Mouse (Mus musculus) E14TG2a.4 (cell line): Measurements from ENCODE around the gene Ino80d.

Source experiments
- CTCF ChIP-seq: conservative IDR thresholded peaks from 2 replicates; pipeline ENCODE4 v1.5.1; 2014; ENCODE audit warnings: low read length
- POU5F1 ChIP-seq: IDR thresholded peaks from 2 replicates; pipeline ENCODE4 v1.6.1; 2014; ENCODE audit warnings: low read length, borderline replicate concordance

DNA sequence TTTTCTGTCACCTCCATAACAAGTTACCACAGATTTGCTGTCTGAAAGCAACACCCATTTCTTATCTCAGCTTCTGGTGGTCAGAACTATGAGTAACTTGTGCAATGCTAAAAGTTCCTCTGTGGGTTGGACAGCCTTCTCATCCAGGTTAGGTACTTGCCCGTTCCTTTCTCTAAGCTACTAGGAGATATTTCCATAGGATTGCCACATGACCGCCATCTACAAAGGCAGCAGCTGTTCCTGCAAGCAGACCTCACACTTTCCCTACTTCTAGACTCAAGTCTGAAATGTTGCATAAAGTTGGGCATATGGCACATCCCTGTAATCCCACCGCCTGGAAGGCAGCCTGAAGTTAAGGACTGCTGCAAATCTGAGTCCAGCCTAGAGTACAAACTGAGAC lies 11.7 kb upstream of the Ino80d start:
- TF ChIP-seq CTCF (no peak), POU5F1 (no peak)
